Mouse (Mus musculus) right cerebral cortex, adult 2 months (tissue): ENCODE data around the gene Olfr106-ps.

Experiments
- DNase-seq, 2 experiments: peaks; one replicate each; pipeline ENCODE4 v3.0.0; 2021 to 2022; ENCODE audit warnings: low spot score in 2 of 2

The Olfr106-ps gene

DNA sequence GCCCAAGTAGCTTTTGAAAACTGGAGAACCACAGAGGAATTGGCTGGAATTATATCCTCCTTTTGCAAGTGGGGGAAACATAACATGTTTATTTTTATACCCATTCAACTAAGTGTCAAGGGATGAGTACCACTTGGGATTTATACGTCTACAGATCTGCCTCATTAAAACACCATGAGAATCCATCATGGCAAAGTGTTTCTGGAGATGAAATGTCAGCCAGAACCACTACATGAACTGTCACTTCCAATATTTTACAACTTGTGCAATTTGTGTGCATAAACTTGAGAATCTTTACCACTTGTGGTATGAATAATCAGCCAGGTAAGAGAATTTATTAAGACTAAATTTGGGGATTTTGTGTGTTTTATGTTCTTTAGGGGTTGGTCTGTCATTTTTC, at the start of gene Olfr106-ps:
Olfr106-ps (plus strand) TSS at position 301 of the 400 bp plus-strand sequence.
- no peak for DNase-seq

DNA sequence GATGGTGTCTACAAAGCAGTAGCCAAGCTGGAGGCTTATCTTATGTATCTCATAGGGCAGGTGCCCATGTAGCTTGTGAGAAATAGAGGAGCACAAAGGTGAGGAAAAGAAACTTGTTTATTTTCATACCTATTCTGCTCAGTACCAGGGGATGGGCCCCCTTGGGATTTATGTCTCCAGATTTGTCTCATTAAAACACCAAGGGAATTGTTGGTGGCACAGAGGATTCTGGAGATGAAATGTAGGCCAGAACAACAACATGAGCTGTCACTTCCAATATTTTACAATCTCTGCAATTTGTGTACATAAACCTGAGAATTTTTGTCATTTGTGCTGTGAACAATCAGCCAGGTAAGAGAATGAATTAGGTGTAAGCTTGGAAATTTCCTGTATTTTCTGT, 30.9 kb upstream of the Olfr106-ps start, which contains the start of gene Olfr104-ps:
Olfr104-ps (plus strand) TSS at position 301 of the 400 bp plus-strand sequence.
- DNase-seq = no peak

DNA sequence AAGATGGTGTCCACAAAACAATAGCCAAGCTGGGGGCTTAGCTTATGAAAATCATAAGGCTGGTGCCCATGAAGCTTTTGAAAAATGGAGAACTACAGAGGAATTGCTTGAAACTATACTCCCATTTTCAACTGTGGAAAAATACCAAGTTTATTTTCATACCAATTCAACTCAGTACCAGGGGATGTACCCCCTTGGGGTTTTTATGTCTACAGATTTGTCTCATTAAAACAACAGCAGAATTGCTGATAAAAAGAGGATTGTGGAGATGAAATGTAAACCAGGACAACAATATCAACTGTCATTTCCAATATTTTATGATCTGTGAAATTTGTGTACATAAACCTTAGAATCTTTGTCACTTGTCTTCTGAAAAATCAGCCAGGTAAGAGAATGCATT, 11.5 kb upstream of the Olfr106-ps start, which contains the start of gene Olfr105-ps:
Olfr105-ps (plus strand) TSS at position 301 of the 400 bp plus-strand sequence.
- DNase-seq = no peak

DNA sequence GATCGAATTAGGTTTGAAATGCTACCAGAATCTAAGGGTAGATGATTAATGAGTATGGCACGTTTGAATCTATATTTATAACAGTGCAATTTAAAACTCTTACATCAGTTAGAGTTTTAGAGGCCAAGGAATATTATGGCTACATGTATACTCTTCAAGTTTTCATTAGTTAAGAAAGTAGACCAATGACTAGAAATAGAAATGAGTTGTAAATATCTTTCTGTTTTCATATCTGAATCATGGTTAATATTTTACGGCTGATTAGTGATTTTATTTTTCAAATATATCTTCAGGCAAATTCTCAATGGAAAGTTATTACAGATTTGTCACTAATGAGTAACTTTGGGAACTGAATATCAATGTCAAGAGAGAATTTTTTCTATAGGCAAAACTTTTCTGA, 8.7 kb downstream of the Olfr106-ps start, which contains the start of gene Olfr107:
Olfr107 (plus strand) TSS at position 301 of the 400 bp plus-strand sequence.
- no peak for DNase-seq

DNA sequence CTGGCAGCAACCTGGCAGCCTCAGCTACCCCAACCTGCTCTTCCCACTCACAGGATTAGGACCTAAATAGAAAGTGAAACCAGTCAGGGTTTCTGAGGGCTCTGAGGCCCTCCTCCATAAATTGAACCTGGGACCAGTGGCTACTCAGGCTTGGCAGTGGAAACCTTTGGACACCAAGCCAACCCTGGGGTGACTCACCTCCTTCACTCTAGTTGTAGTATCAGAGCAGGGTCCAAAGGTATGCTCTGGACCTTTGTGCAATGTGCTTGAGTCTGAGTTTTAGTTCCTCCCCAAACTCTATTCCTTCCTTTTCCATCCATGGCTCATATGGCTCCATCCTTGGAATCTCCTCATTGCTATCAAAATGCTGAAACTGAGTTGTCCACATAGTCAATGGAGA, 23.2 kb downstream of the Olfr106-ps start:
- DNase-seq = no peak

DNA sequence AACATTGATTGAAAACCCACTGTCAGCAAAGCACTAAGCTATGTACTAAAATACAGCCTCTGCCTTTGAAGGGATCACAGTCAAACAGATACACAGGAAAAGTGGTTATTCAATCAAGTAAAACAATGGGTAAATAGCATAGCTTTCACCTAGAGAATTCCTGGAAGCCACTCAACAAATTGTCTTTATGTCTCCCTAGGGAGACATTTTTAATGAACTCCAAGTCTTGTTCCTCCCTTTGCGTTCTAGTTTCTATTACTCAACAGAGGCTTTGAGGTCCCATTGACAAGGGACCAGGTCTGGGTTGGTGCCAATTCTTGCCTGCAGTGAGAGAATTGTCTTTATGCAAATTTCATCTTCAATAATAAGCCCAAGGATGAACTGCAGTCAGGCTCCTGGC, 55.0 kb downstream of the Olfr106-ps start, which contains the start of gene Olfr108:
Olfr108 (plus strand) TSS at position 301 of the 400 bp plus-strand sequence.
- no peak for DNase-seq
